Mouse (Mus musculus): ENCODE results near the gene Zdhhc13.

DNA sequence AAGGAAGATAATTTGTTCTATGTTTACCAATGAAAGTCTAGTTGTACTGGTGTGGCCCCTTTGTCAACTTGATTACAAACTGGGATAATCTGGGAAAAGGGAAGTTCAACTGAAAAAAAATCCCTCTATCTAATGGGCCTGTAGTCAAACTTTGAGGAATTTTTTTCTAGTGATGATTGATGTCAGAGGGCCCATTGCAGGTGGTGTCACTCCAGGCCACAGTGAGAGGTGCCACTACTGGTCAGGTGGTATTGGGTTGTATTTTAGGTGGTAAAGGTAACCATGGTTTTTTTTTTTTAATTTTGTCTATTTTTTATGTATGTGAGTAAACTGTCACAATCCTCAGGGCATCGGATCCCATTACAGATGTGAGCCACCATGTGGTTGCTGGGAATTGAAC, 14.2 kb upstream of the Zdhhc13 start:
- TF ChIP-seq POLR2A (IDR thresholded peaks at IDR 0.05; ENCODE audit: borderline replicate concordance, control insufficient read depth, low read depth, low read length) (no peak), CTCF (IDR thresholded peaks at IDR 0.05; ENCODE audit: control insufficient read depth, insufficient read depth, low read length) (no peak)

Measured in bone marrow, adult 2 months (tissue).